Mouse (Mus musculus) c-Kit-negative CD71-positive TER-119-positive erythroid progenitor cells, embryonic 14.5 days (primary cell): Measurements from ENCODE around the gene E4f1.

ENCODE experiments used
- DNase-seq: peaks from one replicate; pipeline ENCODE4 v3.0.0-alpha.2; 2013; ENCODE audit warnings: low read depth, low spot score

E4f1 gene

GRCm38 (mm10) chr17:24469910-24470602 is at the start of gene E4f1, which contains the start of gene Pgp:
Gene E4f1, minus strand, starts transcription at chr17:24470313.
Gene Pgp, plus strand, starts transcription at chr17:24470392.
- DNase-seq, result peak; percentile 96

GRCm38 (mm10) chr17:24514270-24515257 is 44.5 kb upstream of the E4f1 start:
- no peak for DNase-seq

GRCm38 (mm10) chr17:24513609-24514008 is 43.5 kb upstream of the E4f1 start:
- no peak for DNase-seq

GRCm38 (mm10) chr17:24507806-24508460 is 37.8 kb upstream of the E4f1 start:
- no peak for DNase-seq

DNA sequence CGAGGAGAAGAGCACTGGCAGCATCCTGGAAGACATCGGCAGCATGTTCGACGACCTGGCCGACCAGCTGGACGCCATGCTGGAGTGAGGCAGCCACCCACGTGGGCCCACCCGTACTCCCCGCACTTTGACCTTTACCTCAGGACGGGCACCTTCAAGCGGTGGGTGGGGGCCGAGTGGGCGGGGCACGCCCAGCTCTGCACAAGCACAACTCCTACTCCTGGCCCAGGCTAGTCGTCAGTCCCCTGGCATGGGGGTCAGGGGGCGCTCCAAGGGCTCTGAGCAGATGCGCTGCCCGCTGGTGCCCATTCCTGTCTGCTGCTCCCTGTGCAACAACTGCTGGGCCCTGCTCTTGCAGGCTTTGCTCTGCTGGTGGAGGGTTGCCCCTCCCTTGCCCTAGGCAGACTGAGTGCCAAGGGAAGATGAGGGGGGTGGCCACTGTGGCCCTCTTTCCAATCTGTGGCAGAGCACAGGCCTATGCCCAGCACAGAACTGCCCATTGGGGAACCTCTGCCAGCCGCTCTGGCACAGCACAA is 37.1 kb upstream of the E4f1 start:
- no peak for DNase-seq

- no peak for DNase-seq
These were observed 36.4 kb upstream of the E4f1 start for GRCm38 (mm10) chr17:24506332-24507070.

DNA sequence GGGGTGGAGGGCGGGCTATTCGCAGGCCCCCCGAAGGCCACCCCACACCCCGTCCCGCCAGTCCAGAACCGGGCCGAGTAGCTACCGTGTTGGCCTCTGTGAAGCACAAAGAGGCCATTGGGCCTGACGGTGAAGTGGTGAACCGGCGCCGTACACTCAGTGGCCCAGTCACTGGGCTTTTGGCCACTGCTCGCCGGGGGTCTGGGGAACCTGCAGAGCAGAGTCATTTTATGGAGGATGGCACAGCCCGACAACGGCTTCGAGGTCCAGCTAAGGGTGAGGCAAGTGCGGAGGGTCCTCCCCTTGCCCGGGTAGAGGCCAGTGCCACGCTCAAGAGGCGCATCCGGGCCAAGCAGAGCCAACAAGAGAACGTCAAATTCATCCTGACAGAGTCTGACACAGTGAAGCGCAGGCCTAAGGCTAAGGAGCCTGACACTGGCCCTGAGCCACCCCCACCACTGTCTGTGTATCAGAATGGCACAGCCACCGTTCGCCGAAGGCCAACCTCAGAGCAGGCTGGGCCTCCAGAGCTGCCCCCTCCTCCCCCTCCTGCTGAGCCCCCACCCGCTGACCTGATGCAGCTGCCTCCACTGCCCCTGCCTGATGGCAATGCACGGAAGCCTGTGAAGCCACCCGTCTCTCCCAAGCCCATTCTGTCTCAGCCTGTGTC is 35.3 kb upstream of the E4f1 start:
- no peak for DNase-seq

DNA sequence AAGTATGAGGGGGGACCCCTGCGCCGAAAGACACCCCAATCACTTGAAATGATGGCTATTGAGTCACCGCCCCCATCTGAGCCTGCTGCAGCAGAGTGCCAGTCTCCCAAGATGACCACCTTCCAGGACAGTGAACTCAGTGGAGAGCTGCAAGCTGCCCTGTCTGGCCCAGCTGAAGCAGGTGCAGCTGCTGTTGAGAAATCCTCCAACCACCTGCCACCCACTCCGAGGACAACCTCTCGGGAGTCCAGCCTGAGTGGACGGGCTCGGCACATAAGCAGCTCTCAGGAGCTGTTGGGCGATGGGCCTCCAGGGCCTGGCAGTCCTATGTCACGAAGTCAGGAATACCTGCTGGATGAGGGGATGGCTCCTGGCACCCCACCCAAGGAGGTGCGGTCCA is 34.0 kb upstream of the E4f1 start:
- DNase-seq, result no peak

GRCm38 (mm10) chr17:24502208-24502607 is 32.1 kb upstream of the E4f1 start:
- no peak for DNase-seq

- no peak for DNase-seq
These were observed 25.9 kb upstream of the E4f1 start for GRCm38 (mm10) chr17:24496026-24496425.

GRCm38 (mm10) chr17:24495443-24495842 is 25.3 kb upstream of the E4f1 start:
- DNase-seq, result no peak

GRCm38 (mm10) chr17:24494627-24495335 is 24.7 kb upstream of the E4f1 start:
- DNase-seq, result no peak

- no peak for DNase-seq
These were observed 20.3 kb upstream of the E4f1 start for GRCm38 (mm10) chr17:24490399-24490798.

- DNase-seq, result no peak
These were observed 19.3 kb upstream of the E4f1 start for GRCm38 (mm10) chr17:24489265-24490030.

GRCm38 (mm10) chr17:24488662-24489264 is 18.6 kb upstream of the E4f1 start:
- DNase-seq, result no peak

DNA sequence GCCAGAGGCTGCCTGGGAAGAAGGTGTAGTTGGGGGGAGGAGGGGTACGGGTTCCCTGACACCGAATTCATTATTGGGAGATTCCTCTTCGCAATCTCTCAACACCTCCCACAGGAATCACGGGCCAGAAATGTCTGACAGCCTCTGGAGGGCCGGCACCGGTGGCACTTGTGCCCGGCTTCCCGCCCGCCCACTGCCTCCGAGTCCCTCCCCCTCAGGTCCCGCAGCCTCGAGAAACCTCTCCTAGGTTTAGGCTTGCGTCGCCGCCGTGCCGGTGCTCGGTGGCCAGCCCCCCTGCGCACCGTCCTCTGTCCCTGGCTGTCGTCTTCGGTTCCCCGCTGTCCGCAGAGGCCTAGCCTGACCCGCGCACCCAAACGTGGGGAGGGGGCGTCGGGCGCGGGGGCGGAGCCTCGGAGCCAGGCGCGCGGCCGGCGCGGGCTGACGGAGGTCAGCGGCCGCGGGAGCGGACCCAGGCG is 18.1 kb upstream of the E4f1 start, which contains the start of gene Caskin1:
Gene Caskin1 (plus strand): TSS at position 416 of the 476 bp plus-strand sequence.
- DNase-seq, result no peak

- no peak for DNase-seq
These were observed 15.2 kb upstream of the E4f1 start for GRCm38 (mm10) chr17:24485090-24485860.

DNA sequence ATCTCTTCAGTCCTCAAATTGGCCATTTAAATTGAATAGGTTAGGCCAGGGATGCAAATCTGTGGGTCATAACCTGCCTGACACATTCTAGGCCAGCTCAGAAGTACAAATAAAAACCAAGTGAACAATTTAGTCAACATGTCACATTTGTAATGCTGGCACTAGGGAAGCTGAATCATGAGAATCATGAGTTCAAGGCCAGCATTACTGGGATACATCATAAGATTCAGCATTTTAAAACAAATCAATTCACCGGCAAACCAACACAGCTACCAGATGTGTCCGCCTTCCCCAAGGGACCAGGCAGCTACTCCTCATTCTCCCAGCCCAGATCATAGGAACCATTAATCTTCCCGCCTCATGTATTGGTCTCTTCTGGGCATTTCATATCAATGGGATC is 13.4 kb upstream of the E4f1 start:
- no peak for DNase-seq
